21 mouse cellular contexts compared by ENCODE assay signal in the genomic region with DNA sequence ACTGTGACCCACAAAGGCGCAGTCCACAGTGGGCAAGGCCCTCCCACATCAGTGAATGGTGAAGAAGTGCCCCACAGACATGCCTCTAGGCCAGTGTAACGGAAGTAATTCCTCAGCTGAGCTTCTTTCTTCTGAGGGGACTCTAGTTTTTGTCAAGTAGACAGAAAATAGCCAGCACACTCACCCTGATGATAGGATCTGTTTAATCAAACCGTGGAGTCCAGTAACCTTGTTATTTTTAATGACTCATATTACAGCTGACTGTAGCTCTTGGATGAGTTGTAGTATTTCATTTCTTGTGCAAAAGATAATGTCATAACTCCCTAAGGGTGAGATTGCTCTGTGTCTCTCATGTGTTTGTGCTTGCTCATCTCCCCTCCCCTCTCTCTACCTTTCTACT. TPM values are rescaled to one million over a fixed set of nuclear protein-coding genes. Genes with fewer than 3 reads are reported as not detected.
A peak's percentile ranks its signal among the peaks of the same experiment; 100 is the strongest.
DNase-seq lines count a peak whose midpoint lies in the region; ATAC-seq lines count a peak whose summit lies in the region.
"Had no signal": no experiment of that assay in that cellular context is flagged by ENCODE, and none has a peak within 500 bp of the region (broad histone marks: within the 10 kb centered on the region; RNA-seq: fewer than 3 reads in every experiment).

No protein-coding gene starts in this region.

- peak; percentile 46 for DNase-seq in adrenal gland, adult 2 months
- no peak for DNase-seq in adrenal gland, postnatal 25 days
- DNase-seq in NIH3T3 (ENCODE audit: low read depth): peak; percentile 30
- peak; percentile 80 for DNase-seq in gonadal fat pad, adult 2 months (ENCODE audit: low read depth)
- DNase-seq in B cell, adult 2 months: no peak
- DNase-seq in hindbrain, embryonic 10.5 days (ENCODE audit: low spot score): no peak
- DNase-seq: adrenal gland, adult 8-10 months; cerebellum, adult 18-20 months; cerebellum, adult 9-11 months; cerebellum, postnatal 36 days; heart, postnatal 4 days; kidney, adult 18-20 months had no signal

- ATAC-seq in liver, embryonic 12.5 days: no peak
- ATAC-seq: activated CD4-positive, CD25-positive, alpha-beta regulatory T cell, adult 4 months; forebrain, embryonic 14.5 days; hindbrain, postnatal 0 days; Patski had no signal

- no peaks in the 10 kb centered on the region for H3K9me3 ChIP-seq in liver, embryonic 12.5 days (replicated peaks)
- no peaks in the 10 kb centered on the region for H3K9me3 ChIP-seq in hindbrain, embryonic 10.5 days
- H3K9me3 ChIP-seq: embryonic facial prominence, embryonic 13.5 days; forebrain, embryonic 10.5 days; heart, embryonic 13.5 days; hindbrain, embryonic 13.5 days had no signal

- H3K9ac ChIP-seq in liver, embryonic 12.5 days: no peak overlapping the region
- H3K9ac ChIP-seq: embryonic facial prominence, embryonic 13.5 days; heart, embryonic 13.5 days; hindbrain, embryonic 13.5 days had no signal

- WGBS in liver, embryonic 12.5 days (ENCODE audit: insufficient replicate concordance): 46% methylated on average over 3 of the region's 3 CpGs
- 68% methylated on average over 3 of the region's 3 CpGs for WGBS in hindbrain, embryonic 10.5 days

- 0 out of 2 replicates have a peak, but pooled peaks cover 3% of the 10 kb centered on the region for H3K27me3 ChIP-seq in liver, embryonic 12.5 days (replicated peaks)
- H3K27me3 ChIP-seq in hindbrain, embryonic 10.5 days (ENCODE audit: insufficient read depth, poor library complexity, severe bottlenecking): no peaks in the 10 kb centered on the region
- H3K27me3 ChIP-seq: embryonic facial prominence, embryonic 13.5 days; heart, embryonic 13.5 days; hindbrain, embryonic 13.5 days had no signal

- H3K4me3 ChIP-seq in liver, embryonic 12.5 days: no peak overlapping the region
- no peak overlapping the region for H3K4me3 ChIP-seq in hindbrain, embryonic 10.5 days
- H3K4me3 ChIP-seq: embryonic facial prominence, embryonic 13.5 days; forebrain, embryonic 10.5 days; heart, embryonic 13.5 days; hindbrain, embryonic 13.5 days had no signal

- no peaks in the 10 kb centered on the region for H3K36me3 ChIP-seq in liver, embryonic 12.5 days
- H3K36me3 ChIP-seq in hindbrain, embryonic 10.5 days: no peaks in the 10 kb centered on the region
- H3K36me3 ChIP-seq: embryonic facial prominence, embryonic 13.5 days; forebrain, embryonic 10.5 days; heart, embryonic 13.5 days; hindbrain, embryonic 13.5 days had no signal

- H3K4me2 ChIP-seq in liver, embryonic 12.5 days: no peak overlapping the region
- H3K4me2 ChIP-seq: embryonic facial prominence, embryonic 13.5 days; heart, embryonic 13.5 days; hindbrain, embryonic 13.5 days had no signal

- H3K27ac ChIP-seq in liver, embryonic 12.5 days: no peak overlapping the region
- no peak overlapping the region for H3K27ac ChIP-seq in hindbrain, embryonic 10.5 days
- H3K27ac ChIP-seq: embryonic facial prominence, embryonic 13.5 days; forebrain, embryonic 10.5 days; heart, embryonic 13.5 days; hindbrain, embryonic 13.5 days; hindbrain, postnatal 0 days had no signal

- H3K4me1 ChIP-seq in liver, embryonic 12.5 days: no peaks in the 10 kb centered on the region
- no peaks in the 10 kb centered on the region for H3K4me1 ChIP-seq in hindbrain, embryonic 10.5 days (replicated peaks)
- H3K4me1 ChIP-seq: embryonic facial prominence, embryonic 13.5 days; heart, embryonic 13.5 days; hindbrain, embryonic 13.5 days had no signal

RNA-seq across cellular contexts. Expression of a gene that starts 17.8 kb away (rescaled TPM):
- total RNA-seq in adrenal gland, adult 2 months (2021): under 1 TPM; 0.10 to 0.69 TPM
- polyA plus RNA-seq in adrenal gland, adult 2 months (2012; rRNA removed): 0.11 and 0.33 TPM in 2 replicates
- total RNA-seq in adrenal gland, postnatal 25 days (2021): 1.3 and 1.6 TPM in 2 replicates
- 25.9 and 34.6 TPM in 2 replicates for polyA plus RNA-seq in gonadal fat pad, adult 2 months (2012; rRNA removed)
- 0.67 and 0.68 TPM in 2 replicates for polyA plus RNA-seq in liver, embryonic 12.5 days (2016; fragmentation: Nextera tagmentation; extraction: Ambion mirVana)
- polyA plus RNA-seq in hindbrain, embryonic 10.5 days (2016; fragmentation: Nextera tagmentation; extraction: Ambion mirVana): 0.29 and 0.93 TPM in 2 replicates
- polyA plus RNA-seq: activated CD4-positive, CD25-positive, alpha-beta regulatory T cell, adult 4 months had no signal

Comparison
In these comparisons a context has a peak if more than half of its experiments do, and no peak if none do; other contexts are left out.
1. DNase-seq: peak in adrenal gland, adult 2 months (single experiment), NIH3T3 (single experiment) and gonadal fat pad, adult 2 months (single experiment); none in adrenal gland, postnatal 25 days (single experiment), B cell, adult 2 months (0 of 2) and hindbrain, embryonic 10.5 days (single experiment).
2. RNA of a gene that starts 17.8 kb away (polyA plus RNA-seq): 25.9 to 34.6 TPM in gonadal fat pad, adult 2 months; 0.67 to 0.68 TPM in liver, embryonic 12.5 days, 0.11 to 0.33 TPM in adrenal gland, adult 2 months and 0.29 to 0.93 TPM in hindbrain, embryonic 10.5 days; every median in the first group is over 10 times any median in the second.